Comparison of ENCODE assay signal across 10 mouse cellular contexts in genomic region chr9:111571619-111572018, GRCm38 (mm10).
DNase-seq lines count a peak whose midpoint lies in the region; ATAC-seq and TF ChIP-seq lines count a peak whose summit lies in the region.
"Had no signal": no experiment of that assay in that cellular context is flagged by ENCODE, and none has a peak within 500 bp of the region (broad histone marks: within the 10 kb centered on the region; RNA-seq: fewer than 3 reads in every experiment).

No protein-coding gene starts in this region.

- ATAC-seq in heart, embryonic 11.5 days (replicated peaks; ENCODE audit: insufficient number of reproducible peaks, low FRiP score, low TSS enrichment): peak; percentile 31; the same call in 1 of the 2 replicates
- ATAC-seq in megakaryocyte, adult 5-6 weeks (ENCODE audit: poor library complexity, severe bottlenecking): peak; percentile 76

- H3K27ac ChIP-seq in heart, embryonic 11.5 days (ENCODE audit: low read depth, low read length): no peak overlapping the region
- H3K27ac ChIP-seq: limb, embryonic 15.5 days had no signal

- H3K27me3 ChIP-seq in heart, embryonic 11.5 days (ENCODE audit: control insufficient read depth, insufficient read depth, low read length): no peaks in the 10 kb centered on the region; the same call in 1 of the 2 replicates
- H3K27me3 ChIP-seq: limb, embryonic 15.5 days had no signal

- no peak overlapping the region for H3K4me2 ChIP-seq in heart, embryonic 11.5 days
- H3K4me2 ChIP-seq: limb, embryonic 15.5 days had no signal

- no peak for TF ChIP-seq POLR2A in lung, adult 2 months (IDR thresholded peaks at IDR 0.05; ENCODE audit: borderline replicate concordance, extremely low read depth, low read depth, low read length)

- H3K36me3 ChIP-seq in heart, embryonic 11.5 days (ENCODE audit: control insufficient read depth, insufficient read depth, low read length): no peaks in the 10 kb centered on the region
- H3K36me3 ChIP-seq: G1E; limb, embryonic 15.5 days had no signal

- no peak overlapping the region for H3K4me3 ChIP-seq in heart, embryonic 11.5 days (ENCODE audit: low read depth, low read length)
- no peak overlapping the region for H3K4me3 ChIP-seq in lung, adult 2 months (replicated peaks; ENCODE audit: extremely low read depth, low read depth, low read length)
- H3K4me3 ChIP-seq: limb, embryonic 15.5 days had no signal

- H3K9me3 ChIP-seq in heart, embryonic 11.5 days (replicated peaks; ENCODE audit: control insufficient read depth, low read length): no peaks in the 10 kb centered on the region
- H3K9me3 ChIP-seq: limb, embryonic 15.5 days had no signal

- 70% methylated on average over 5 of the region's 5 CpGs for WGBS in heart, embryonic 11.5 days (ENCODE audit: insufficient replicate concordance)
- 70% methylated on average over 5 of the region's 5 CpGs for WGBS in lung, adult 2 months

- no peak for TF ChIP-seq CTCF in lung, adult 2 months (IDR thresholded peaks at IDR 0.05; ENCODE audit: insufficient read depth, low read length)

- H3K4me1 ChIP-seq in heart, embryonic 11.5 days (ENCODE audit: control insufficient read depth, insufficient read depth, low read length): no peaks in the 10 kb centered on the region
- no peaks in the 10 kb centered on the region for H3K4me1 ChIP-seq in lung, adult 2 months (ENCODE audit: control insufficient read depth, insufficient read depth, low read length)
- H3K4me1 ChIP-seq: limb, embryonic 15.5 days had no signal

- DNase-seq in heart, adult 18-20 months: no peak
- peak; percentile 19 for DNase-seq in lung, postnatal 10 days
- DNase-seq in lung, adult 2 months: no peak
- DNase-seq in ZHBTc4 (ENCODE audit: low read depth, low spot score): peak; percentile 77
- no peak for DNase-seq in ovary, postnatal 10 days (ENCODE audit: low spot score)
- no peak for DNase-seq in layer of hippocampus, postnatal 36 days

- no peak overlapping the region for H3K9ac ChIP-seq in heart, embryonic 11.5 days (ENCODE audit: low read depth, low read length)
- H3K9ac ChIP-seq: limb, embryonic 15.5 days had no signal

Comparison
In these comparisons a context has a peak if more than half of its experiments do, and no peak if none do; other contexts are left out.
1. DNase-seq: peak in lung, postnatal 10 days (single experiment) and ZHBTc4 (single experiment); none in heart, adult 18-20 months (0 of 2), lung, adult 2 months (single experiment), ovary, postnatal 10 days (single experiment) and layer of hippocampus, postnatal 36 days (0 of 2).